Mouse (Mus musculus): ENCODE data around the gene Cd300lg.

- no peak for TF ChIP-seq CTCF (IDR thresholded peaks at IDR 0.05; ENCODE audit: control insufficient read depth, insufficient read depth, insufficient replicate concordance, low read depth, low read length)
- no peak for TF ChIP-seq POLR2A (IDR thresholded peaks at IDR 0.05; ENCODE audit: control insufficient read depth, low read depth, low read length)
Measured at GRCm38 (mm10) chr11:102034887-102035286, 6.4 kb upstream of the Cd300lg start.

All from testis, adult 2 months (tissue).